Mouse (Mus musculus) heart, adult 2 months (tissue): ENCODE measurements at regions not wholly inside any gene's neighbourhood (a gene's known extent, or its start where the extent isn't known, plus 50 kb on each side); places are given as distances from the start of the nearest gene placed in this dataset.

Experiments
- CTCF ChIP-seq: fragments of 200-600 bp; IDR thresholded peaks from 2 replicates; pipeline ENCODE4 v1.8.1; 2022; ENCODE audit warnings: antibody characterized with exemption, mild to moderate bottlenecking, moderate library complexity
- POLR2A ChIP-seq: fragments of 200-500 bp; IDR thresholded peaks from 2 replicates; pipeline ENCODE4 v1.6.1; 2011; ENCODE audit warnings: mild to moderate bottlenecking, low read depth, low read length, control low read depth; ENCODE audit not compliant: insufficient read depth

DNA sequence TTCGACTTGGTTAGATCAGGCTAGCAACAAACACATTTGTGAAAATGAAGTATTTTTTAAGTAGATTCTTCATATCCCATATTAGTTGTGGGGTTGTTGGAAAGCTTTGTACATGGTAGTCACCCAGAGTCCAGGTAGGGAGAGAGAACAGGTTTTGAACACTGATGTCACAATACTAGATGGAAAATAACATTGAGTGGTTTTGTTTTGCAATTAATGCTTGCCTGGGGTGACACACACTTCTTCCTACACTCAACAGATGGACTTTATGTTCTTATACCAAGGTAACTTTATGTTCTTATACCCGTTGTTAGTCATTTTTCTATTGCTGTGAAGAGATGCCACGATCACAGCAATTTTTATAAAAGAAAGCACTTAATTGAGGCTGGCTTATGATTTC is 134.2 kb upstream of the Fam241a start:
- TF ChIP-seq CTCF (no peak), POLR2A (no peak)
